Mouse (Mus musculus) regulatory T cell (primary cell): ENCODE measurements around the gene Rad51b.

Source experiments
- in situ Hi-C: fragments of 300-600 bp; cut with MboI, MseI; formaldehyde crosslinking; loops from one replicate; pipeline ENCODE4 v1.15.1; 2025; ENCODE audit warnings: high pct_unique_total_duplicates

Gene Rad51b

DNA sequence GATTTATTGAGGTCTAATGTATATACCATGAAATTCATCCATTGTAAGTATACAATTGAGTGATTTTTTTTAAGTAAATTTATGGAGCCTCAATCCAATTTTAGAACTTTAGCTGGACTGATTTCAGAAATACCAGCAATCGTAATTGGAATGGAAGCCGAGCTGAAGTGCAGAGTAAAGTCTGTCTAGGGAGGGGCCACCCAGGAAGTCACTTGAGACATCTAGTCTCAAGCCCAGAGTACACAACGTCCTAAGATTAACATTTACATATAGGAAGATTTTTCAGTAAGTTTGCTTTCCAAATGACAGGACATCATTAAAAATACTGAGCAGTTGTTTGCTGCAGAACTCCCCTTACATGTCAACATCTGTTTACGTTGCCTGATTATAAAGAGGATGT is 386.7 kb downstream of the Rad51b start:
- in situ Hi-C loops = no loop called here

DNA sequence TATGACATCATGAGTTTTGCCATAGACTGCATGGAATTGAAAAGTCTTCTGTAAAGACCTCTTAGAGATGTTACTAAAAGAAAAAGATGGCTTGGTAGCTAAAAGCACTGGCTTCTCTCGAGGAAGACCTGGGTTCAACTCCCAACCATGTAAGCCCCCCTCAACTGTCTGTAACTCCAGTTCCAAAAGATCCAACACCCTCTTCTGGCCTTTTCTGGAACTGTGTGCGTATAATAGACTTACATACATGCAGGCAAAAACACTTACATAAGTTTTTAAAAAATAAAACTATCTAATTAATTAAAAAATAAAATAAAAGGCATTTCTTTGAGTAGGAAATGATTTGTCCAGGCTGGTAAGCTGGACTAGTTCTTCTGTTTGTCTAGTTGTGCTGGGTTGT is 387.3 kb downstream of the Rad51b start:
- in situ Hi-C loops = no loop called here

DNA sequence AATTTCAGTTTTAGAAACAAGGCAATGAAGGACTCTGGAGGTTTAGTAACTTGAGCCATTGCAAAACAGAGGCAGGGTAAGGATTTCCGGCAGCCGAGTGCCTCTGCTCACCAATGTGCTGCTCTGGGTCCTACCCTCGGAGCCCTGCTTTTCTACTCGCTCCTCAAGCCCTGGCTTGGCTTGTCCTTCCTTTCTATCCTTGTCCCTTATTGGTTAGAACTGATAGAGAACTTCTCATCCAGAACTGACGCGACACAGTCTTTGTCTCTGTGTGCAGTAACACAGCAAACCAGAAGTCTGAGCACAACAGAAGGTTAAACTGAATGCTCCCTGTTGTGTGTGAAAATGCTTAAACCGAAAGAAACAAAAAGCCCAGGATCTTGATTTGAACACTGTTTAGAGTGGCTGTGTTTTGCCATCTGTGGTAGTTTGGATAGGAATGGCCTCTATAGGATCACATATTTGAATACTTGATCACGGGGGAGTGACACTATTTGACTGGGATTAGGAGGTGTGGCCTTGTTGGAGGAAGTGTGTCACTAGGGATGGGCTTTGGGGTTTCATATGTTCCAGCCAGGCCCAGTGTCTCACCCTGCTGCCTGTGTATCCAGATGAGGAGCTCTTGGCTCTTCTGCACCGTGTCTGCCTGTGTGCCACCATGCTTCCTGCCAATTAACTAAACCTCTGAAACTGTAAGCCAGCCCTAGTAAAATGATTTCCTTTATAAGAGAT is 389.7 kb downstream of the Rad51b start:
- in situ Hi-C loops = no loop called here

DNA sequence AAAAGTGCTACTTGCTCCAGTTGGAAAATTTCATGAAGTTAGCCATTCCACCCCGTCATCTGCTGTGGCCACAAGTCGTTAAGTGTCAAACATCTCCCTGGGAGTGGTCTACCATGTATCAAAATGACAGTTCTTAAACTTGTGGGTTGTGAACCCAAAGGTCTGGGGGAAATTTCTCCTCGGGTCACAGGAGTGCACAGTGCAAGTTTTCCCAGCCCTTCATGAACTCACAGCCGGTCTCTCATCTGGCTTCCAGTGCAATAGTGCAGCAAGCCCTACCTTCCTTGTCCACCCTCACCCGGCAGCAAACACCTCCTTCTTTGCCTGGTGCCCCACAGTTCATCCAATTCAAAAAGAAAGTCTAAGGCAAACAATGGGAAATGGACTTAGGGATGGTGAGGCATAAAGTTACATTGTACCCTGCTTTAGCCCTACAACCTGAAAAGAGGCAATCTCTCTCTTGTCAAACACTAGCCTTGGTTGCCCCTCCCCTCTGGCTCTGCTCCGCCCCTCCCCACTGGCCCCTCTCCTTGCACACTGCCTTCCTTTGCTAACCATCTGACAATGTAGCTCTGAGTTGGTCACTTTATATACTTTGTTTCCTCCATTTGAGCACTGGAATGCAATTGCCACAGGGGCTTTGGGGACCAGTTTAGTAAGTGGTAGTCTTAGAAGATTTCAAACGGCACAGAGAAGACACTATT is 390.8 kb downstream of the Rad51b start:
- in situ Hi-C loops = no loop called here

DNA sequence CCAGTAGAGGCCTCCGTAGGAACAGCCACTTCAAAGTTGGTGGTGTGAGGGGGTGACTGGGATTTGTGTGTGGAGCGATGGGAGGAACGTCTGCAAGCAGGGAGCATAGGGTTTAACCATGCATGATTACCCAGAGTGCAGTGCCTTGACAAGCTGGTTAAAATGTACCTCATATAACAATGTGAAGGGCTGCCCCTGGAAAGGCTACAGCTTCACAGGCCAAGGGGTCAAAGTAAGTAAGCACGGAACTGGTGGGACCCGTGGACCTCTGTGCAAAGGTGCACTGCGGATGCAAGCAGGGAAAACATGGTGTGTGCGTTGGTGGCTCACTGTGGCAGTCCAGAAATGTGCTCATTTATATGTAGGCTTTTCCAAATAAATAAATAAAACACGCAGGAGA is 392.2 kb downstream of the Rad51b start:
- in situ Hi-C loops = no loop called here

DNA sequence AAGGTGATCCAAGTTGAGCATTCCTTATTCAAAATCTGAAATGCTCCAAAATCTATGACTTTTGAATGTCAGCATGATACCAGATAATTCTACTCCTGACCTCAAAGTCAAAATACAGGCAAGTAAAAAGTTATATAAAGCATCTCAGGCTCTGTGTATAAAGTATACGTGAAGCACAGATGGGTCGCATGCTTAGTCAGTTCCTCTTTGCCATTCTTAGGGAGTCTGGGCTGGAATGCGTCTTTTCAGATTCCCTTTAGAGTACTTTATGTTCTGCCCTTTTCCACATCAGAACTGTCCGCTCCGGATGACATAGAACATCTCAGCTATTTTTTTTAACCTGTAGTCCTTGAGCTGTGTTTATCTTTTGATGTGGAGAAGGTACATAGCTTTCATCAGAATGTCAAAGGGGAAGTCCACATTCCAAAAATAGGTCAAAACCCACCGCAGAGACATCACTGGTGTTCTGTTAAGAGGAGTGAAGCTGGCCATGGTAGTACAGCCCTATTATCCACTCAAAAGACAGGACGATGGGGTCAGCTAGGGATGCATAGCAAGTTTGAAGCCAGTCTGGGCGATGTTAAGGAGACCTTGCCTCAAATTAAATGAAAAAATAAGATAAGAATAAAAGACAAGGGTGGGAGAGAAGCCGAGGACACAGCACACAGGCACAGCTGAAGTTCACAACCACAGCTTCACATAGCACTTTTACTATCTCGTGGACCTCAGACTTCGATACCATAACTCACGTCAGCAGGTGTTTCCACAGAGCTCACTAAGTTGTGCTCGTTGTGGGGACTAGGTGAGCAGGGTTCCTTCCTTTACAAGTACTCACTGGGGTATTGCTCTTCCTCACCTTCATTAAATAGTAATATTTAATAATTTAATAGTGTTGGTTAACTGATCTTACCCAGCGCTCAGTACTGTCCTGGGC is 395.1 kb downstream of the Rad51b start:
- in situ Hi-C loops = no loop called here

DNA sequence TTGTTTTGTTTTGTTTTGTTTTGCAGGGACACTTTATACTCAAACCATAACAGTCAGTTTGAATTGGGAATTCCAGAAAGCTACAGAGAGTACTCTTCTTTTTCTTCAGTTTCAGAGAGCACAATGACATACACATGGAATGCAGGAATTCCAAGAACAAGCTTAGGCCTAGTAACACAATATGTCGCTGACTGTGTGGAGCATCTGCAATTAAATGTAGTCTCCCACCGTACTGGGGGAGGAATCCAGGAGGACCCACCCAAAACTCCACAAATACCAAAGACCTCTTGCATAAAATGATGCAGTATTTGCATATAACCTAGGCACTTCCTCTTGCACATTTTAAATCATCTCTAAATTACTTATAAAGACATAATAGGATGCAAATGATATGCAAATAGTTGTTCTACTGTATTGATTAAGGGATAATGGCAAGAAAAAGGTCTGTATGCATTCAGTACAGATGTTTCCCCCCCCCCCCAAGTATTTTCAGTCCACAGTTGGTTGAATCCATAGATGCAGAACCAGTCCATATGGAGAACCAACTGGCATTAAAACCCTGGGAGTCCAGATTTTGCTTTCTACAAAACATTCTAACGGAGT is 398.9 kb downstream of the Rad51b start:
- in situ Hi-C loops = no loop called here

DNA sequence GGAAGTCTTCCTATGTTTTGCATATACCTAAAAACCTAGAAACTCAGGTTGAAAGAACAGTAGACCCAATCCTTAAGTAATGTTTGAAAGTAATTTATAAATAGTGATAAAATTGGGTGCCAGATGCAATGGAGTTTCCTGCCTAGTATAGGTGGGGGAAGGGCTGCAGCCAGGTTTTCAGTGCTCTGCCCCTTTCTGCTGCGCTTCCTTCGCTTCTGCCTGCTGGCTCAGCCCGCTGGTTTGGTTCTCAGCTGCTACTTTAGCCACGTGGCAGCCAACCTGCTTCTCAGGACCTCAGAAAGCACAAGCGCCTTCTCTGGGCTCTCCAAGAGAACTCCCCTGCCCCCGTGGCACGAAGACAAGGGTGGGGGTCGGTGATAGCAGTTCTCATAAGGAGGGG is 406.5 kb downstream of the Rad51b start:
- in situ Hi-C loops = no loop called here

DNA sequence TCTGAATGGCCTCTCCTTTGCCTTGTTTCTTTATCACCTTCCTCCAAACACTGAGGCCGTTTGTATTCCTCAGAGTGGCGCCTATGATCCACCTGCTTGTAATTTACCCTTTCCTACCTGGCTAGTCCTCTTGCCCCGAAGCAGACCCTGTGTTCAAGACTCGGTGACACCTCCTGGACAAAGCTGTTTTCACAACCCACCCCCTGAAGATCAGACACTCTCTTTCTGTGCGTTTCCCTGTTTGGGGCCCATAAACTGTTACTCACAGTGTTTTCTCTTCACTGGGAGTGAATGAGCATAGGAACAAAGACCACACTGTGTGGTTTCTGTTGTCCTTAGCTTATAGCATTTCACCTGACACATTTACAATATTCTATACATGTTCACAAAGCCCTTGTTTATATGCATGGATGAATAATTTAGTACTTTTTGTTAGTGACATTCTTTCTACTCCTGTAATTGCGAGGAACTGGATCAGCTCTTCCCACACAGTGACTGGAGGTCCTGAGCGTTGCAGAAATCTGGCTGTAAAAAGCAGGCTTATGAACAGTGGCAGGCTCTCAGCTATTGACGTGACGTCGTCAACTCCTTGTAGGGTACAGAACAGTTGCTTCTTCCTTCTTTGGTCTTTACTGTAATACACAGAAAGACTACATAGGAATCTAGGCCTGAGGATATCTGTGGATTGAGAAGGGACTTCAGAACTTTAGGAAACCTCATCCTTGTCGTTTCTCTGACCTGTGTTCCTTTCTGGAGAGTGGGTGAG is 408.6 kb downstream of the Rad51b start:
- in situ Hi-C loops = no loop called here

DNA sequence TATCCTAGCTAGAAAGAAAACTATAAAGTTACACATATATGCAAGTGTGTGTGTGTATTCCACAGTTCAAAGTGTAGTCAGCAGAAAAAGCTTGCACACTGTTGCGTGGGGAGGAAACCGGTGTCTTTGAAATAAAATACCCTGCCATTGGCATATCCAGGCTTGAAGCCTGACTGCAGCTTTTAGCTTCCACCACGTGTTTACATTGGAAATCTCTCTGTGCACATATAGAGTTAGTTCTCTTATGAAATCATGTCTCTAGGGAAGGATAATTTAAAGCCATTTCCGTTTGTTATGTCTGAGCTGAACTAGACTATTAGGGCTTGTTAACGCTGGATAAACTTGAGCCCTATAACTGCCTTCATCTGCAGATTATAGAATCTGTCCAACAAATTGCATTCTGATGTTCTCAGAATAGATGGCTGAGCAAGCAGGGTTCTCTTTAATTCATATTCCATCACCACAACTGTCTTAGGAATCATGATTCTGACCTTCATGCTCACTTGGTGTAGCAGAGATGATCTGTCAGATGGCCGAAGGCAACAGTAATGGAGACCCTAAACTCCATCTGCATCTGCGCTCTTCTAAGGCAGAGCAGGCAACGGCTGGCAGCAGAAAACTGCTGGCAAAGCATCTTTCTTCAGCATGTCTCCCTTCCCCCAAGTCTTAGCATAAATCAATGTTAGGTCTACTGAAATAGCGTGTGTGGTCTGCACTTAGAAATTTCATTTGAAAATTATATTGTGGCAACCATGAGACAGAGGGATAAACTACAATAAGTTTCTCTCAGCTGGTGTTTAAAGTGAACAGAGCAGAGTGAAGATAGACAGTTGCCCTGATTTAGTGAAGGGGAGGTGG is 410.7 kb downstream of the Rad51b start:
- in situ Hi-C loops = no loop called here

DNA sequence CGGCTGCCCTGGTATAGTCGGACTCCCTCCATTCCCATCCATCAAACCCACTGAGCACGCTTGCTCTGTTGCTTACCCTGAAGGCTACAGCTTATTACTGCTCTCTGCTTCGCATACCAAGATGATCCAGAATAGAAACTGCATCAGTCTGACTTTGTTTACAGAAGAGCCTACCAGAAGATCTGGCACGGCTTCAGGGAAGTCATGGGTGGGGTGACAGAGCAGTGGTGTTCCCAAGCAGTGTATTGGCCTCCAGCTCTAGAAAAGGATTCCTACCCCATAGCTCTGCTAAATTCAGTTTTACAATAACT is 411.3 kb downstream of the Rad51b start:
- in situ Hi-C loops = no loop called here

DNA sequence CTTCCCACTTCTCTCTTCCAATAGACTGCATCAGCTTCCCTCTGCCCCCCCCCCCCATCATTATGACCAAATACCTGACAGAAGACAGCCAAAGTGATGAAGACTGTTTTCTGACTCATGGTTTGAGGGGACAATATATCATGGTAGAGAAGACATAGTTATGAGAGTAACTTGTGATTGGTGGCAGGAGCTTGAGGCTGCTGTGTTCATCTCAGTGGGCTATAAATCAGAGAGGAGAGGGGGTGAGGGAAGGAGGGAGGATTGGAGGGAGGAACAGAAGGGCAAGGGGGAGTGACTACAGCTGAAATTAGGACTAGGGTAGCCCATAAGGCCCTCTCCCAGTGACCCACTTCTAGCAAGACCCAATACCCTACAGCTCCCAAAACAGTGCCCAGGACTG is 416.2 kb downstream of the Rad51b start:
- in situ Hi-C loops = no loop called here

DNA sequence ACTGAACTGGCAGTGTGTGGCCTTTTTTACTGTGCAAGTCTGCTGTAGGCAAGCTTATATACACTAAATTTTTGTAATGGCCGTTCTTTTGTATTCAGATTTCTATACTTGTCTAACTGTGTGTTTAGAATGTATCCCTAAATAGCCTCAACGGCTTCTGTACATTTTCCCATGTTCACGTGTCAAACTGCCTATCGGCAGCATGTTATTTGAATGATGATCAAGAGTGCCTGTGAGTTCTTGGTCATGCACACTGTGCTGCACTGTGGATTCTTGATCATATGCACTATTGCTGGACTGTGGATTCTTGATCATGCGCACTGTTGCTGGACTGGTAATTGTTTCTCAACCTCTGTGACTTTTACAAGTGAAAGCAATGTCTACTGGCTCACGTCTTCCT is 417.4 kb downstream of the Rad51b start:
- in situ Hi-C loops = no loop called here

DNA sequence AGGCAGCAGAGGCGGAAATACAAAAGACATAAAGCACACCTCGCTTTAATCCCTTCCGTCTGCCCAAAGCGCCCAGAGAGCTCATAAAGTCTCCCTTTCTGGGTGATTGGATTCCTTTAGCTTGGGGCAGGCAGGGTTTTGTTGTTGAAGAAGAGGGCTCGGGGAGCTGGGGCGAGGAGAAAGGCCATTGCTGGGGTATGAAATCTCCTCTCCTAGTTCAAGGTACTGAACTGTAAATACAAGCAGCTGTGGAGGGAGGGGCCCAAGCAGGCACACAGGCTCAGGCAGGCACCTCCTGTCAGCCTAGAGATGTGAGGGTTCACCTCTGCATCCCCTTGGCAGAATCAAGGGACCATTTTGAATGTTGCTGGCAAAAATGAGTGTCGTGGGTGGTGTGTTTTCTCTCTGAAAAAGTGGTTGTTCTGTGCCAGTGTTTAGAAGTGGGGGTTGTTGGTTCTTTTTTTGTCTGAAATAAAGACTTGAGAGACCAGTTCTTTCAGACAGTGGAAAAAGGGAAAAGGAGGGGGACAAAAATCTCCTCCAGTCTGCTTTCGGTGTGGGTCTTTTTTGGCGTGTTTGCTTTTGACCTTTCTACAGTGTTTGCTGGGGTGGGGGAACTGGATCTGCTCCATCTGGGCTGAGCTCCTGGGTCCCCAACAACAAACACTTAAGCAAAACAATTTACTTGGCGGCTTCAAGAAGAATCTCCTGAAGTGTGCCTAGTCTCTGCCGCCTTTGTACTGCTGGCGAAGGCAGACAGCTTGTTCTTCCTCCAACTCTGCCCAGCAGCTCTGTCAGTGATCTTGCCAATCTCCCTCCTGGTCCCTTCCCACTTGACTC is 418.6 kb downstream of the Rad51b start:
- in situ Hi-C loops = no loop called here

DNA sequence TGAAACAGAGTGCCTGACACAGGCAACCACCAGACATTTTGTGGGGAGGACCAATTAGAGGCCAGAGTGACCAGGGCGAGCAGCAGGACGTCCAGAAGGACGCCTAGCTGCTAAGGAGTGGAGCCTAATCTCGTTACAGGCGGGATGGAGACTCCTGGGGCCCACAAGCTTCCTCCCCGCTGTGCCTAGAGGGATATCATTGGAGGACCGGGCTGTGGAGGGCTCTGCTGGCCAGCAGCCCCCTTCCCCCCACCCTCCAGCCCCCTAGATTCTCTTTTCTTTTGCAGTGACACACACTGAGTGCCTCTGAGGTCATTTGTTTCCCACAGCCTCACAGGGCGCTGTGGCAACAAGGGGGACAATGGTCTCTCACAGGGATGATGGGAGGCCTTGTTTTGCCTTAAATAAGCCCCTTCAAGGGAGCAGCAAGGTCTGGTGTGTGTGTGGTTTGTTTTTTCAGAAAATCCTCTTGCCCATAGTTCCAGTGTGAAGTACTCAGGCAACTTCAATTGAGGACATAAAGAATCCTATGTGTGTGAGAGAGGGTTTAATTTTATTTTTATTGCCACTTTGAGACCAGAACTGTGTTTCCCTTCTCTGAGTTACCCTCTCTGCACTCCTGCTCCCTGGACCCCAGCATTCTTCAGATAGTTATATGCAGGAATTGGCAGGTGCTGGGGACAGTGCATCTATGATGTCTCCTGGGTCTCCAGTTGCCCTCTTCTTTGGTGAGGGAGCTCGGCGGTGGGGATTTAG is 422.2 kb downstream of the Rad51b start:
- in situ Hi-C loops = no loop called here

DNA sequence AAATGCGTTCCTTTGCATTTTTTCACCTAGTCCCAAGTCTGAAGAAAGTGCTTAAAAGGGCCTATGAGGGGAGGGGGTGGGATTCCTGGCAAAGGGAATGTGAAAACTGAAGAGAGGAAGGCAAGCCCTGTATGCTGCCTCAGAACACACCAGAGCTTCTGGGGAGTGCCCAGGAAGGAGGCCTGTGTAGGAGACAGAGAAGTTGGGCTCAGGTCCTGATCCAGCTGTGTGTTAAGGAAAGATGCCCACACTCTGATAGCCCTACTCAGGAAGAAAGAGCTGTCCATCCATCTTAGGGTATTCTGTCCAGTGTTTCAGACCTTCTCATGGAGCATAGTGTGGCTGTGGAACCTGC is 422.7 kb downstream of the Rad51b start:
- in situ Hi-C loops = no loop called here

DNA sequence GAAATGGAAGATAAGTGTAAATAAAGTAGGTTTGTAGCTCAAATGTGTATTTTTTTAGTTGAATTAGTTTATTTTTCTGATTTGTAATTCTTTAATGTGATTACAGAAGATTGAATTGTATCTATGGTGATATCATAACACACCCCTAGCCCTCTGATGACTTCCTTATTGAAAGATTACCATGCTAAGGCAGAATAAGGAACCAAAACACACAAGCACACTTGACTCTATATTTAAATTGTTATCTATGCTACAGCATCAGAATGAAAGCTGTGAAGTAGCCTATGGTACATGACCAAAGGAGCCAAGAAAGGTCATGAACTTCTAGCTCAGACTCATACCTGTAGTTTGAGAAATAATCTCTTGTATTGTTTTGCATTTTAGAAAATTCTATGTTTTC is 427.8 kb downstream of the Rad51b start:
- in situ Hi-C loops = no loop called here

DNA sequence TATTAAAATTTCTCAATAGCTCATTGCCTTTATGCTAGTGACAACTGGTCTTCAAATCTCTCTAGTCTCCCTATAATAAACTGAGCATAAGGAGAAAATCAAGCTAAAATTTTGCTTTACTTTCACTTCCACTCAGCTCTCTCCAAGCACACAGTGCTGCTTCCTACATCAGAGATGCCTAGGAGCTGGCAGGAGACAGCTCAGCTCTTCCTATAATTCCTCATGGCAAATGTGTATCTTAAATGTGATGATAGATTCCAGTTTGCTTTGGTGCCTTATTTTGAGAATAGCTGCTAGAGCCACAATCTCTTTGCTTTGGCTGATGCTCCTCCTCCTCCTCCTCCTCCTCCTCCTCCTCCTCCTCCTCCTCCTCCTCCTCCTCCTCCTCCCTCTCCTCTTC is 428.6 kb downstream of the Rad51b start:
- in situ Hi-C loops = no loop called here

DNA sequence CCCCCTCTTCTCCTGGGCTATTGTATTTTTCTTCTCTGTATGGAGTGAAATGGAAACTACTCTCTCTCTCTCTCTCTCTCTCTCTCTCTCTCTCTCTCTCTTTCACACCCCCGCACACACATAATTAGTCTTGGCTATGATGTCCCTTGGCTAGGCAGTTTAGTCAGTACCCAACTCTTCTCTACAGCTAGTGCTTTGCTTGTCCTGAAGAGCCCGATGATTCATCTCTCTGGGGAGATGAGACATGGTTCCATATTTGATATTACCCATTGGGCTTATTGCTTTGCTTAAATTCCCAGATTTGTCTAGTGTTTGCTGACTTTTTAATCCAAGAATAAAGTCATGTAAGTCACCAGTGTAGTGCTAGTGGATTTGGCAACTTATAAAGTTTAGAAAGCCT is 429.0 kb downstream of the Rad51b start:
- in situ Hi-C loops = no loop called here
